Mouse (Mus musculus) adrenal gland, postnatal 10 days (tissue): Measurements from ENCODE around the gene Hoxd8. TPM values are rescaled to one million over a fixed set of nuclear protein-coding genes. Genes with fewer than 3 reads are reported as not detected.
A peak's percentile ranks its signal among the peaks of the same experiment; 100 is the strongest.

Experiments
- DNase-seq: peaks from one replicate; pipeline ENCODE4 v3.0.0; 2021; ENCODE audit warnings: mixed read lengths
- total RNA-seq, 2 experiments: library from RNA; stranded (reverse); gene quantifications; 2 replicates each; pipeline ENCODE4 v1.2.3; 2021

Gene Hoxd8
- total RNA-seq, 2 experiments from 2014 or later: 25.0 to 26.2 TPM

DNA sequence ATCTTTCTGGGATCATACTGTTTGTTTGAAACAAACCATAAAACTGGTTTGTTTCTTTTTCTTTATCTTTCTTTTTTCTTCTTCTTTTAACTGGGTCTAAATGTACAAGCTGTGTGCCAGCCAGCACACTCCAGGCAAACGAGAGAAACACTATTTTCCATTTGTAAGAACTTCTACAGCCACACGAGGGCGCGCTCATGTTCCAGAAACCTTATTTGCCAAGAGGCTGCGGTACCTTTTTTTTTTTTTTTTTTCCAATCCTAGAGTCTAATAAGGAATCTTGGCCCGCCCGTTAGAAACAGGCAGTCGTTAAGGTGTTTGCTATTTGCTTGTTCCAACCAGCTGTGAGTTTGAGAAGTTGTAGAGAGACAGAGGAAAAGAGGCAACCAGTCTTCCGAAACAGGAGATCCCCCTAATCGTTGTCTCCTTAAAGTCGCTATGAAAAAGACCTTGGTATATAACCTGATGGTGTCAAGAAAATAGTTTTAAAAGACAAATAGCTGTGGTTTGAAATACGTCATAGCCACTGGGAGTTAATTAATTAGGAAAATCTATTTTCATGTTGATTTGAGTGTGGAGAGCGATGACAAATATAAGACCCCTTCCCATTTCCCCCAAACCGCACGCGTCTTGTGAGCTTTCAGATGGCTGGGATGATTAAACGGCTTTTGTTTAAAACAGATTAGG, 18.0 kb upstream of the Hoxd8 start:
- peak; percentile 72 for DNase-seq

DNA sequence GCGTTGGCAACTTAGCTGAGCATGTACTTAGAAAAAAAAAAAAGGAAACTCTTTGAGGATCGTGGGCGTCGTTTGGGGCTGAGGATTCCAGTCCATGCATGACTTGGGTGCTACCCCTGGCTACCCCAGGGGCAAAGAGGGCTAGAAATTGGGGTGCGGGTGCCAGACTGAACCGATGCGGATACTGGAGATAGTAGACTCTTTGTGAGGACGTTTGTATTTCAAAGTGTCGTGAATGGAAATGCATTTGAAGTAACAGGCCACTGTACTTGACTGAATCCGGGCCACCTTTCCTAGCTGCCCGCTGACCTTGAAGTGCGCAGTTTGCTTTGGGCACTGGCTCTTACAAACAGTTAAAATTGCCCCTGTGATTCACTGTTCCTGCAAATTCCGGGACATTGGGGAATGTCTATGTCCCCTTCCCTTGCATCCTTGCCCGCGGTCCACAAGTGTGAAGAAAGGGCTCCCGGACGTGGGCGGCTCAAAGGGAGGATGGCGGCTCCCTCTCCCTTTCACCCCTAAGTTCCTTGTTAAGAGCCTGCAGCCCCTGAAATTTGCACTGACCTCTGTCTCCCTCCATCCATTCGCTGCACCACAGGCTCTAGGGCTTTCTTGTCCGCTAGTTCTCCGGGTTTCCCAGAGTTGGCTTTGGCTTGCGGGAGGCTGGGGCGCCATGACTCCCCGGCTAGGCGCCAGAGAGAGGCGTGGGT, 17.3 kb upstream of the Hoxd8 start:
- no peak for DNase-seq

GRCm38 (mm10) chr2:74687698-74688555, 16.5 kb upstream of the Hoxd8 start:
- no peak for DNase-seq

- DNase-seq: no peak
These were observed 15.4 kb upstream of the Hoxd8 start for GRCm38 (mm10) chr2:74688795-74689573.

DNA sequence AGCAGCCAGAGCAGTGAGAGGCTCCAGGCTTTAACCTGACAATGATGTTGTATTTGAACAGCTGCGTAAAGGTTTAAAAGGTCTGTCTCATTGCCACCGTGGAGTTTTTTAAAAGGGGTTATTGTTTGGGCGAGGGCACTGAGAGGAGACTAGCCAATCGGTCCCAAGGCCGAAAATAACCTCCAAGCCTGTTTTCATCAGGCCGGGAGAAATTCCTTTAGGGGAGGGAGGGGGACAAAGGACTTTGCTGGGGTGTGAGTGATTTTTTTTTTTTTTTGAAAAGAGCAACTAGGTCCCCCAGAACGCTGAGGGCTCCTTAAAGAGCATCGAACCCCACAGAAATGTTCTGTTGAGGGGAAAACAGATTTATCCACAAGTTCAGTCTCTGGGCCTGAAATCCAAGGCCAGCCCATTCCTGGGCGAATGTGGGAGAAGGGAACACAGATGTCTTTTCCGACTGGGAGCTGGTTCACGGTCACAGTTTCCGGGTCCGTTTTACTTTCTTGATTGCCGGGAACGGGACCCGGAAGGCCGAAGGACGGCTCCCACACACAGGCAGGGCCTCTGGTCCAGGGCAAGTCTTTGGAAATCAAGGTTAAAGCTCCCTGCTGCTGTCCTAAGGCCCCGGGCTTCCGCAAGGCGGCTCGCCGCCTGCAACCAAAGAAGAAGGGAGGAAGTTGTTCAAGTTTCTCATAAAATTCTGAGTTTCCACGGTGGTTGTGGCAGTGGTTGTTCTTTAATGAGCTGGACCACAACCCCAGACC, 14.7 kb upstream of the Hoxd8 start:
- no peak for DNase-seq

GRCm38 (mm10) chr2:74690338-74690716, 14.1 kb upstream of the Hoxd8 start:
- no peak for DNase-seq

GRCm38 (mm10) chr2:74691022-74691951, 13.1 kb upstream of the Hoxd8 start, which contains the start of gene Hoxd10:
Gene Hoxd10, plus strand, starts transcription at chr2:74691924.
- DNase-seq: peak; percentile 74

GRCm38 (mm10) chr2:74691995-74692807, 12.2 kb upstream of the Hoxd8 start:
- no peak for DNase-seq

- DNase-seq: no peak
These were observed 11.5 kb upstream of the Hoxd8 start for GRCm38 (mm10) chr2:74692808-74693431.

DNA sequence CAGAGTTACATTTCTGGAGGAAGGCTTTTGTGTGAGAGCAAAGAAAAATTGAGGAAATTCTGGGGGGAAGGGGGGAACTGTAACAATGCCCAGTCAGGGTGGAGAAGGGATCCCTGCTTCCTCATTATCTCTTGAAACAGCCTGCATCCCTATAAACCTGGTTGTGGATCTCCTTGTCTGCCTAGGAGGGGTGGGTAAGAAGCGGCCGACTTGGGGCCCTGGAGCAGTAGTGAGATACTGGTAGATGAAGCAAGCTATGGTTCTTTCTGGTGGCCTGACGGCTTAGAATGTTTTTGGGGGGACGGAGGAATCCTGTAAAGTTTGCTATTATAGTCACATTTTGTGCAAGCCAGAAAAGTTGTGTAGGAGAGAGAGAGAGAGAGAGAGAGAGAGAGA, 11.0 kb upstream of the Hoxd8 start:
- no peak for DNase-seq

- no peak for DNase-seq
These were observed 10.3 kb upstream of the Hoxd8 start for GRCm38 (mm10) chr2:74694066-74694465.

DNA sequence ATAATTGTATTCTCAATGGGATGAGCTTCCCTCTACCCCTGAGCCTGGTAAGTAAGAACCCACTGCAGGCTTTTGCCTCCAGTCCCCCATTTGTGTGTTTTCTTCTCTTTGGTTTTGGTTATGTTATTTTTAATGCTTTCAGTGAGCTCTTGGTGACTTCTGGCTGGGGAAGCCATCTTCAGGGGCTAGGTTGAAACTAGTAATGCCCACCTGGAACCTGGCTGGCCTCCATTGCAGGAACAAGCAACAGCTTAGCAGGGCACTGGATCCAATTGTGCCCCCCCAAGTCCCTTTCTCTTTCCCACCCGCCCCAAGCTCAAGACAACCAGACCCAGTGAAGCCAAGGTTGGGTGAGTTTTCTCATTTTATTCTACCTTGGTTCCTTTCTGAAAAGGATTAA, 9.0 kb upstream of the Hoxd8 start:
- no peak for DNase-seq

DNA sequence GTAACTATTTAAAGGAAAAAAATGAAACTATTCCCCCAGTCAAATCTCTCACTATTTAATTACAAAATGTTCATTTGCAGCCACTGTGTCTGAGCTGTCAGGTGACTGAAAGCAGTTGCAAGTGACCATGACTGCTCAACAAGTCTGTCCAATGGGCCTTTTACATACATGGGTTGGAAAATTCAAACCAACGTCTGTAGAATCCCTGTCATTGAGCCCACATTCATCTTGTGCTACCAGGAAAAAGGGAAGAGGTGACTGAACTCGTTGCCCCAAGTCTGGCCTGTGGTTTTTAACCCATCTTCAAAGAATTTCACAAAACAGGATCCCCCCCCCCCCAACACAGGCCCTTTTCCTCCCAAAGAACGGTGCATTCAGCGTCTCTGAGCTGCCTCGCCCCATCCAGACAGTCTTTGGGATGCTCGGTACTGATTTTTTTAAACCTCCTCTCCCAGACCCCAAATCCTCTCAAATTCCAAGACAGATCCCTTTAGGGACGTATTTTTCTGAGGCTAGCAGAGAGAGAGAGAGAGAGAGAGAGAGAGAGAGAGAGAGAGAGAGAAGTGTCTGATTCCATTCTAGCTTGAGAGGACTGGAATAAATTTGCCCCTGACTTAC, 8.5 kb upstream of the Hoxd8 start:
- DNase-seq: no peak

GRCm38 (mm10) chr2:74696442-74697335, 7.7 kb upstream of the Hoxd8 start:
- no peak for DNase-seq

DNA sequence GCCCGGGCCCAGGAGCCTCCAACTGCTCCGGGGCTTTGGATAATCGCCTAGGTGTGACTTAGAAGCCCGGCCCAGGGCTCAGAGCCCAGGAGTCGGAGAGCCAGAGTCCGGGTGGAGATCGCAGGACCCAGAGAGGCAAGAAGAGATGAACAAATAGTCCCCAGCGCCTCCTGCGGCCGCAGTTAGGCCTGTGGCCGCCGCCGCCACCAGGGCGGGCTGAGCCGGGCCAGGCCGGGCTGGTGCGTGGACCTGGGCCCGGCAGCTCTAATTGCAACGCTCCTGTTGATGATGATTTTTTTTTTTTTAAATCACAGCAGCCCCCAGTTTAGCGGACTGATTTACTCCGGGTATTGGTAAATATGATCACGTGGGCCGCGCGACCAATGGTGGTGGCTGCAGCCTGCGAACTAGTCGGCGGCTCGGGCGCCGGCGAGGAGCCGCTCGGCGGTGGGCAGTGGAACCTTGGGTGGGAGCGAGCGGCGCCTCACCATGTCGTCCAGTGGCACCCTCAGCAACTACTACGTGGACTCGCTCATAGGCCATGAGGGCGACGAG, 6.8 kb upstream of the Hoxd8 start, which contains the start of gene Hoxd9:
Gene Hoxd9, plus strand, starts transcription at position 161 of the 555 bp plus-strand sequence.
- DNase-seq: peak; percentile 78

GRCm38 (mm10) chr2:74698201-74699052, 6.0 kb upstream of the Hoxd8 start:
- peak; percentile 49 for DNase-seq
